Mouse (Mus musculus) spleen, adult 2 months (tissue): ENCODE measurements around the gene Dsp. TPM values are rescaled to one million over a fixed set of nuclear protein-coding genes. Genes with fewer than 3 reads are reported as not detected.

ENCODE experiments used
- DNase-seq, 2 experiments: peaks; one replicate each; pipeline versions ENCODE4 v3.0.0 to v3.0.0-alpha.2; 2012 to 2021; ENCODE audit warnings: low spot score in 2 of 2, low read depth in 1 of 2
- H3K27ac ChIP-seq: fragments of 200-500 bp; 2 replicates; pipeline ENCODE4 v1.5.1; 2012; ENCODE audit warnings: low read length, inconsistent platforms; ENCODE audit not compliant: insufficient read depth
- H3K27me3 ChIP-seq: fragments of 200-500 bp; 2 replicates; pipeline ENCODE4 v1.6.1; 2012; ENCODE audit warnings: mild to moderate bottlenecking, moderate library complexity, low read length, inconsistent platforms; ENCODE audit not compliant: control insufficient read depth, insufficient read depth
- H3K36me3 ChIP-seq: fragments of 200-500 bp; 2 replicates; pipeline ENCODE4 v1.6.1; 2012; ENCODE audit warnings: mild to moderate bottlenecking, low read length, inconsistent platforms; ENCODE audit not compliant: control insufficient read depth, insufficient read depth
- H3K4me1 ChIP-seq: fragments of 200-500 bp; 2 replicates; pipeline ENCODE4 v1.6.1; 2011; ENCODE audit warnings: inconsistent platforms; ENCODE audit not compliant: control insufficient read depth, insufficient read depth, insufficient read length
- H3K4me3 ChIP-seq: fragments of 200-500 bp; 2 replicates; pipeline ENCODE4 v1.5.1; 2011; ENCODE audit warnings: mild to moderate bottlenecking, inconsistent platforms; ENCODE audit not compliant: insufficient read depth, insufficient read length; ENCODE audit errors: extremely low read depth
- CTCF ChIP-seq: fragments of 200-500 bp; IDR thresholded peaks from 2 replicates; pipeline ENCODE4 v1.5.1; 2011; ENCODE audit warnings: mild to moderate bottlenecking, inconsistent platforms; ENCODE audit not compliant: insufficient read depth, insufficient read length, insufficient replicate concordance; ENCODE audit errors: extremely low read depth
- POLR2A ChIP-seq: fragments of 200-500 bp; IDR thresholded peaks from 2 replicates; pipeline ENCODE4 v1.6.1; 2011; ENCODE audit warnings: low read depth, low read length, inconsistent platforms
- WGBS: fragments of 180-500 bp; shearing (Covaris S2); methylation state at CpG from one replicate; pipeline ENCODE4 v1.1.7; 2018; 5-methylcytosine and 5-hydroxymethylcytosine counted together
- polyA plus RNA-seq: library from polyadenylated mRNA; depleted of rRNA; stranded (reverse); fragments of >200 nt; gene quantifications from 2 replicates; pipeline ENCODE4 v1.2.3, GENCODE M21; 2012; rRNA removed

The Dsp gene
- polyA plus RNA-seq, 1 experiment = 0.08 TPM

DNA sequence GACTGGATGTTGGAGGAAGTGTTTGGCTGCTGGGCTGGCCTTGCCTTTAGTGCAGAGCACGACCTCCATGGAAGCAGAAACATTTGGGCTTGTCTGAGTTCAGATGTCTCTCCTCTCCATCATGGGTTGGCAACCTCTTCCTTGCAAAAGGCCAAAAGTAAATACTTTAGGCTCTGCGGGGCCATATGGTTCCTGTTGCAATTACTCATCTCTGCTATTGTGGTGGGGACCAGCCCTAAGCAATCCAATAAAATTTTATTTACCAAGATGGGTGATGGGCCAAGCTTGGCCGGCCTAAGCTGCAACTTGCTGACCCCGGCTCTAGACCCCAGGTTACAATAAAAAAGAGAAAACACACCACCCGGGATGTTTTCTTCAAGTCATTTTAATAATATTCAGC, 97.1 kb downstream of the Dsp start:
- no peak for DNase-seq
- H3K27ac ChIP-seq = no peak overlapping the region
- no peaks in the 10 kb centered on the region for H3K36me3 ChIP-seq
- H3K4me1 ChIP-seq = no peaks in the 10 kb centered on the region
- 81% methylated on average over 5 of the region's 5 CpGs for WGBS
- H3K4me3 ChIP-seq = no peak overlapping the region
- H3K27me3 ChIP-seq = no peaks in the 10 kb centered on the region
- TF ChIP-seq POLR2A (no peak), CTCF (no peak)

Other genes with a start within 250 kb of the Dsp start
- gene Ssr1, start 157.1 kb upstream of the Dsp start, polyA plus RNA-seq = 3.9 and 4.1 TPM in 2 replicates
- gene Riok1, start 114.3 kb upstream of the Dsp start, polyA plus RNA-seq = 13.0 and 17.1 TPM in 2 replicates
- 0.06 and 0.08 TPM in 2 replicates for gene Cage1, start 114.2 kb upstream of the Dsp start, polyA plus RNA-seq
- gene Snrnp48, start 53.6 kb downstream of the Dsp start, polyA plus RNA-seq = 23.7 and 42.1 TPM in 2 replicates
- 9.4 and 10.6 TPM in 2 replicates for gene Bmp6, start 193.8 kb downstream of the Dsp start, polyA plus RNA-seq